Mouse (Mus musculus) adipocyte (in vitro differentiated cells): ENCODE measurements at regions not wholly inside any gene's neighbourhood (a gene's known extent, or its start where the extent isn't known, plus 50 kb on each side); places are given as distances from the start of the nearest gene placed in this dataset.

Experiments
- DNase-seq: peaks from one replicate; pipeline ENCODE4 v3.0.0-alpha.2; 2016; ENCODE audit warnings: low spot score

GRCm38 (mm10) chr2:174892658-174893057 is 117.4 kb upstream of the Gm14444 start:
- no peak for DNase-seq

- DNase-seq: no peak
Measured at GRCm38 (mm10) chr2:174897424-174897823, 112.6 kb upstream of the Gm14444 start.

- DNase-seq: no peak
Measured at GRCm38 (mm10) chr2:174899940-174900670, 109.9 kb upstream of the Gm14444 start.

- DNase-seq: peak; percentile 47
Measured at GRCm38 (mm10) chr2:174900671-174900991, 109.4 kb upstream of the Gm14444 start.

- DNase-seq: no peak
Measured at GRCm38 (mm10) chr2:174901801-174902200, 108.2 kb upstream of the Gm14444 start.

GRCm38 (mm10) chr2:174903627-174904026 is 106.4 kb upstream of the Gm14444 start:
- no peak for DNase-seq

GRCm38 (mm10) chr2:174905865-174906639 is 104.0 kb upstream of the Gm14444 start:
- DNase-seq: peak; percentile 38

- DNase-seq: no peak
Measured at GRCm38 (mm10) chr2:174917146-174917905, 92.7 kb upstream of the Gm14444 start.

GRCm38 (mm10) chr2:174917975-174918374 is 92.1 kb upstream of the Gm14444 start:
- no peak for DNase-seq

- DNase-seq: no peak
Measured at GRCm38 (mm10) chr2:174922208-174922607, 87.8 kb upstream of the Gm14444 start.

GRCm38 (mm10) chr2:174929718-174930117 is 80.3 kb upstream of the Gm14444 start:
- no peak for DNase-seq

GRCm38 (mm10) chr2:174932137-174933012 is 77.7 kb upstream of the Gm14444 start:
- peak; percentile 39 for DNase-seq

GRCm38 (mm10) chr2:174933013-174933353 is 77.1 kb upstream of the Gm14444 start:
- DNase-seq: no peak

GRCm38 (mm10) chr2:174936665-174937064 is 73.4 kb upstream of the Gm14444 start:
- no peak for DNase-seq

- DNase-seq: no peak
Measured at GRCm38 (mm10) chr2:174937930-174938329, 72.1 kb upstream of the Gm14444 start.

- DNase-seq: no peak
Measured at GRCm38 (mm10) chr2:174942221-174942620, 67.8 kb upstream of the Gm14444 start.

- DNase-seq: no peak
Measured at GRCm38 (mm10) chr2:174948106-174948505, 61.9 kb upstream of the Gm14444 start.
